In the genomic region with DNA sequence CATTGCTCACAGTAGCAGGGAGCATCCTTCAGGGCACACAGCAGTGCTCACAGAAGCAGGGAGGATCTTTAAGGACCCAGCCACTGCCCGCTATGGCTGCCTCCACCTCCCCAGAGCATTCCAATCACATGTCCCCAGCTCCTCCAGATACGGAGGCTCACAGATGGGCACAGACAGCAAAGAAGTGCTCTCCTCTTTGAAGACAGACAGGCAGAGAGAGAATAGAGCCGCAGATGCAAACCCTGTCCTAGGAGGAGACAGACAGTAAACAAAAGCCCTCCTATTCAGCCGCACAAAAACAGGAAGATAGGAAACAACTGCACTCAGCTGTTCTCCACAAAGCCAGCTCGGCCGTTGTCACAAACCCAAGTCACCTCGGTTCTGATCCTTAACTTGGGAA, we compare ENCODE assay signal across 18 mouse cellular contexts. TPM values are rescaled to one million over a fixed set of nuclear protein-coding genes. Genes with fewer than 3 reads are reported as not detected.
DNase-seq lines count a peak whose midpoint lies in the region; ATAC-seq and TF ChIP-seq lines count a peak whose summit lies in the region.
"Had no signal": no experiment of that assay in that cellular context is flagged by ENCODE, and none has a peak within 500 bp of the region (broad histone marks: within the 10 kb centered on the region; RNA-seq: fewer than 3 reads in every experiment).

No protein-coding gene starts in this region.

- no peaks in the 10 kb centered on the region for H3K36me3 ChIP-seq in forebrain, embryonic 11.5 days (ENCODE audit: control insufficient read depth, insufficient read depth, low read length)
- H3K36me3 ChIP-seq in hindbrain, embryonic 13.5 days = peaks cover 22% of the 10 kb centered on the region
- H3K36me3 ChIP-seq in midbrain, embryonic 16.5 days (ENCODE audit: control insufficient read depth, insufficient read depth, low read length) = peaks cover 11% of the 10 kb centered on the region; the same call in 1 of the 2 replicates
- H3K36me3 ChIP-seq: embryonic facial prominence, embryonic 15.5 days had no signal

- 52% methylated on average over 7 of the region's 7 CpGs for WGBS in forebrain, embryonic 11.5 days
- 11% methylated on average over 7 of the region's 7 CpGs for WGBS in hindbrain, embryonic 13.5 days
- 16% methylated on average over 7 of the region's 7 CpGs for WGBS in midbrain, embryonic 16.5 days

- ATAC-seq in forebrain, embryonic 11.5 days (replicated peaks; ENCODE audit: low FRiP score) = no peak
- peak; percentile 34; the same call in 1 of the 2 replicates for ATAC-seq in hindbrain, embryonic 13.5 days (ENCODE audit: low FRiP score)
- ATAC-seq in midbrain, embryonic 16.5 days = no peak
- no peak for ATAC-seq in erythroid progenitor cell, adult 5-6 weeks (replicated peaks; ENCODE audit: low FRiP score, poor library complexity, severe bottlenecking)

- no peak for TF ChIP-seq CTCF in left cerebral cortex, adult 2 months (IDR thresholded peaks at IDR 0.05)

- H3K9me3 ChIP-seq in forebrain, embryonic 11.5 days (ENCODE audit: control insufficient read depth, low read length) = no peaks in the 10 kb centered on the region
- no peaks in the 10 kb centered on the region for H3K9me3 ChIP-seq in hindbrain, embryonic 13.5 days
- no peaks in the 10 kb centered on the region for H3K9me3 ChIP-seq in midbrain, embryonic 16.5 days (replicated peaks; ENCODE audit: control insufficient read depth, low read length, poor library complexity, severe bottlenecking)
- H3K9me3 ChIP-seq: embryonic facial prominence, embryonic 15.5 days had no signal

- intact Hi-C loops in left cerebral cortex, adult 2 months (cut with DNase I) = no loop called here

- DNase-seq in left cerebral cortex, adult 2 months (ENCODE audit: extremely low spot score in 1 of 2, low spot score in 2 of 2) = no peak
- no peak for DNase-seq in left cerebral cortex, adult 9 months (ENCODE audit: low spot score in 2 of 2)
- no peak for DNase-seq in forebrain, embryonic 11.5 days (ENCODE audit: low spot score)
- no peak for DNase-seq in layer of hippocampus, adult 11-12 months (ENCODE audit: low spot score)
- DNase-seq in c-Kit-positive CD71-positive TER-119-positive erythroid progenitor cells, embryonic 14.5 days (ENCODE audit: low spot score) = no peak
- DNase-seq: adrenal gland, postnatal 36 days; cerebellum, adult 11-12 months; heart, adult 2 months; heart, postnatal 4 days; kidney, adult 18-20 months; kidney, postnatal 36 days; lung, adult 2 months; thymus, postnatal 14 days had no signal

- peak overlapping the region; percentile 8; the same call in 1 of the 2 replicates for H3K27ac ChIP-seq in left cerebral cortex, adult 2 months
- 0 out of 2 replicates have a peak overlapping the region, but pooled peaks have one; percentile 31 for H3K27ac ChIP-seq in forebrain, embryonic 11.5 days (ENCODE audit: low read depth, low read length)
- H3K27ac ChIP-seq in hindbrain, embryonic 13.5 days = no peak overlapping the region; the same call in 1 of the 2 replicates
- no peak overlapping the region for H3K27ac ChIP-seq in midbrain, embryonic 16.5 days (ENCODE audit: low read length)
- H3K27ac ChIP-seq: embryonic facial prominence, embryonic 15.5 days; heart, adult 2 months had no signal

- H3K4me1 ChIP-seq in forebrain, embryonic 11.5 days (replicated peaks; ENCODE audit: control insufficient read depth, insufficient read depth, low read length) = peaks cover 9% of the 10 kb centered on the region
- peaks cover 44% of the 10 kb centered on the region for H3K4me1 ChIP-seq in hindbrain, embryonic 13.5 days (replicated peaks)
- H3K4me1 ChIP-seq in midbrain, embryonic 16.5 days (ENCODE audit: control insufficient read depth, insufficient read depth, low read length) = peaks cover 30% of the 10 kb centered on the region
- H3K4me1 ChIP-seq: embryonic facial prominence, embryonic 15.5 days had no signal

- no peak overlapping the region for H3K4me2 ChIP-seq in forebrain, embryonic 11.5 days (ENCODE audit: low read depth, low read length, severe bottlenecking)
- peak overlapping the region; percentile 28 for H3K4me2 ChIP-seq in hindbrain, embryonic 13.5 days
- peak overlapping the region; percentile 31 for H3K4me2 ChIP-seq in midbrain, embryonic 16.5 days (ENCODE audit: low read length)
- H3K4me2 ChIP-seq: embryonic facial prominence, embryonic 15.5 days had no signal

- H3K27me3 ChIP-seq in forebrain, embryonic 11.5 days (ENCODE audit: control insufficient read depth, insufficient read depth, low read length) = no peaks in the 10 kb centered on the region
- H3K27me3 ChIP-seq in hindbrain, embryonic 13.5 days = no peaks in the 10 kb centered on the region
- H3K27me3 ChIP-seq in midbrain, embryonic 16.5 days (ENCODE audit: control insufficient read depth, insufficient read depth, low read depth, low read length) = no peaks in the 10 kb centered on the region
- H3K27me3 ChIP-seq: embryonic facial prominence, embryonic 15.5 days had no signal

- H3K4me3 ChIP-seq in left cerebral cortex, adult 2 months = no peak overlapping the region
- no peak overlapping the region for H3K4me3 ChIP-seq in forebrain, embryonic 11.5 days (ENCODE audit: low read depth, low read length)
- no peak overlapping the region for H3K4me3 ChIP-seq in hindbrain, embryonic 13.5 days
- no peak overlapping the region for H3K4me3 ChIP-seq in midbrain, embryonic 16.5 days (ENCODE audit: low read depth, low read length)
- H3K4me3 ChIP-seq: embryonic facial prominence, embryonic 15.5 days; heart, adult 2 months had no signal

- H3K9ac ChIP-seq in forebrain, embryonic 11.5 days (ENCODE audit: low read length) = no peak overlapping the region
- H3K9ac ChIP-seq in hindbrain, embryonic 13.5 days = peak overlapping the region; percentile 14
- H3K9ac ChIP-seq in midbrain, embryonic 16.5 days (ENCODE audit: low read depth, low read length) = no peak overlapping the region
- H3K9ac ChIP-seq: embryonic facial prominence, embryonic 15.5 days had no signal

RNA-seq across cellular contexts. Expression of a gene that starts 35.3 kb away (rescaled TPM):
- 10 to 100 TPM; 84.3 to 85.4 TPM for total RNA-seq in left cerebral cortex, adult 2 months (2021)
- 110 and 115 TPM in 2 replicates for polyA plus RNA-seq in forebrain, embryonic 11.5 days (2014; fragmentation: Nextera tagmentation; extraction: Ambion mirVana)
- polyA plus RNA-seq in hindbrain, embryonic 13.5 days (2015; fragmentation: Nextera tagmentation; extraction: Ambion mirVana) = 98.5 and 101 TPM in 2 replicates
- polyA plus RNA-seq in midbrain, embryonic 16.5 days (2015; fragmentation: Nextera tagmentation; extraction: Ambion mirVana) = 104 and 106 TPM in 2 replicates
- total RNA-seq in erythroid progenitor cell, adult 5-6 weeks (2015; ENCODE audit: low replicate concordance) = not detected in 2 replicates
- total RNA-seq in erythroid progenitor cell, adult 5-6 weeks (2017; ENCODE audit: low replicate concordance) = 1.9 TPM in 1 of 2 replicates, not detected in the other
- total RNA-seq: neutrophil, adult 5-6 weeks had no signal

Comparison
In these comparisons a context has a peak if more than half of its experiments do, and no peak if none do; other contexts are left out.
1. H3K27ac ChIP-seq: peak in left cerebral cortex, adult 2 months (single experiment) and forebrain, embryonic 11.5 days (single experiment); none in hindbrain, embryonic 13.5 days (single experiment) and midbrain, embryonic 16.5 days (single experiment).